Mouse (Mus musculus) cortical plate, adult 2 months (tissue): ENCODE results near the gene Frmd8. TPM values are rescaled to one million over a fixed set of nuclear protein-coding genes. Genes with fewer than 3 reads are reported as not detected.

ENCODE experiments used
- H3K27ac ChIP-seq: fragments of 200-500 bp; 2 replicates; pipeline ENCODE4 v1.5.1; 2012; ENCODE audit warnings: low read length, control low read depth, inconsistent platforms; ENCODE audit not compliant: insufficient read depth
- H3K4me1 ChIP-seq: fragments of 200-500 bp; 2 replicates; pipeline ENCODE4 v1.6.1; 2011; ENCODE audit warnings: low read length; ENCODE audit not compliant: control insufficient read depth, insufficient read depth
- H3K4me3 ChIP-seq: fragments of 200-500 bp; 2 replicates; pipeline ENCODE4 v1.5.1; 2011; ENCODE audit warnings: mild to moderate bottlenecking, low read length, control low read depth; ENCODE audit not compliant: insufficient read depth
- CTCF ChIP-seq: fragments of 200-500 bp; IDR thresholded peaks from 2 replicates; pipeline ENCODE4 v1.5.1; 2011; ENCODE audit warnings: mild to moderate bottlenecking, control low read depth, low read length; ENCODE audit not compliant: insufficient read depth; ENCODE audit errors: extremely low read depth
- POLR2A ChIP-seq: fragments of 200-500 bp; IDR thresholded peaks from 2 replicates; pipeline ENCODE4 v1.6.1; 2011; ENCODE audit warnings: mild to moderate bottlenecking, low read length, control low read depth; ENCODE audit not compliant: insufficient read depth; ENCODE audit errors: extremely low read depth
- polyA plus RNA-seq: library from polyadenylated mRNA; depleted of rRNA; stranded (reverse); fragments of >200 nt; gene quantifications from 2 replicates; pipeline ENCODE4 v1.2.3, GENCODE M21; 2012

Gene Frmd8
- polyA plus RNA-seq, 1 experiment = 22.1 TPM

- peak overlapping the region; percentile 28 for H3K4me3 ChIP-seq
- TF ChIP-seq CTCF = 0 out of 2 replicates have a peak, but pooled peaks have one; percentile 6
- peak; percentile 91 for TF ChIP-seq POLR2A
- H3K4me1 ChIP-seq = peaks cover 18% of the 10 kb centered on the region
- H3K27ac ChIP-seq = peak overlapping the region; percentile 98
Measured at GRCm38 (mm10) chr19:5845319-5846135, 29.5 kb downstream of the Frmd8 start.

GRCm38 (mm10) chr19:5844831-5845318 lies 30.2 kb downstream of the Frmd8 start:
- H3K4me1 ChIP-seq = peaks cover 18% of the 10 kb centered on the region
- H3K4me3 ChIP-seq = peak overlapping the region; percentile 28

GRCm38 (mm10) chr19:5843781-5844691 lies 31.0 kb downstream of the Frmd8 start:
- peaks cover 14% of the 10 kb centered on the region for H3K4me1 ChIP-seq
- TF ChIP-seq CTCF (no peak), POLR2A (0 out of 2 replicates have a peak, but pooled peaks have one; percentile 14)
- peak overlapping the region; percentile 28 for H3K4me3 ChIP-seq
- peak overlapping the region; percentile 97 for H3K27ac ChIP-seq

More at GRCm38 (mm10) chr19:5844831-5845318, 30.2 kb downstream of the Frmd8 start:
- H3K27ac ChIP-seq = peak overlapping the region; percentile 97
- TF ChIP-seq CTCF = no peak
- TF ChIP-seq POLR2A = no peak

- Histone ChIP-seq H3K27ac (peak overlapping the region; percentile 97), H3K4me3 (peak overlapping the region; percentile 28), H3K4me1 (peaks cover 10% of the 10 kb centered on the region)
- TF ChIP-seq CTCF (no peak), POLR2A (no peak)
Measured at GRCm38 (mm10) chr19:5842785-5843730, 32.0 kb downstream of the Frmd8 start.

GRCm38 (mm10) chr19:5841999-5842784 lies 32.9 kb downstream of the Frmd8 start:
- Histone ChIP-seq H3K27ac (peak overlapping the region; percentile 97), H3K4me1 (peaks cover 6% of the 10 kb centered on the region), H3K4me3 (peak overlapping the region; percentile 28; the same call in 1 of the 2 replicates)
- no peak for TF ChIP-seq CTCF
- TF ChIP-seq POLR2A = no peak

GRCm38 (mm10) chr19:5841389-5841946 lies 33.6 kb downstream of the Frmd8 start:
- TF ChIP-seq POLR2A (no peak), CTCF (no peak)
- no peak overlapping the region for H3K4me3 ChIP-seq
- peak overlapping the region; percentile 85 for H3K27ac ChIP-seq
- peaks cover 5% of the 10 kb centered on the region for H3K4me1 ChIP-seq

GRCm38 (mm10) chr19:5840890-5841388 lies 34.1 kb downstream of the Frmd8 start:
- Histone ChIP-seq H3K27ac (0 out of 2 replicates have a peak overlapping the region, but pooled peaks have one; percentile 85), H3K4me3 (no peak overlapping the region), H3K4me1 (peaks cover 5% of the 10 kb centered on the region)
- TF ChIP-seq CTCF (no peak), POLR2A (no peak)
